Mouse (Mus musculus) spleen, adult 2 months (tissue): ENCODE results near the gene Lnx2. TPM values are rescaled to one million over a fixed set of nuclear protein-coding genes. Genes with fewer than 3 reads are reported as not detected.

Experiments used
- DNase-seq, 2 experiments: peaks; one replicate each; pipeline versions ENCODE4 v3.0.0 to v3.0.0-alpha.2; 2012 to 2021; ENCODE audit warnings: low spot score in 2 of 2, low read depth in 1 of 2
- H3K27ac ChIP-seq: fragments of 200-500 bp; 2 replicates; pipeline ENCODE4 v1.5.1; 2012; ENCODE audit warnings: low read length, inconsistent platforms; ENCODE audit not compliant: insufficient read depth
- H3K27me3 ChIP-seq: fragments of 200-500 bp; 2 replicates; pipeline ENCODE4 v1.6.1; 2012; ENCODE audit warnings: mild to moderate bottlenecking, moderate library complexity, low read length, inconsistent platforms; ENCODE audit not compliant: control insufficient read depth, insufficient read depth
- H3K36me3 ChIP-seq: fragments of 200-500 bp; 2 replicates; pipeline ENCODE4 v1.6.1; 2012; ENCODE audit warnings: mild to moderate bottlenecking, low read length, inconsistent platforms; ENCODE audit not compliant: control insufficient read depth, insufficient read depth
- H3K4me1 ChIP-seq: fragments of 200-500 bp; 2 replicates; pipeline ENCODE4 v1.6.1; 2011; ENCODE audit warnings: inconsistent platforms; ENCODE audit not compliant: control insufficient read depth, insufficient read depth, insufficient read length
- H3K4me3 ChIP-seq: fragments of 200-500 bp; 2 replicates; pipeline ENCODE4 v1.5.1; 2011; ENCODE audit warnings: mild to moderate bottlenecking, inconsistent platforms; ENCODE audit not compliant: insufficient read depth, insufficient read length; ENCODE audit errors: extremely low read depth
- CTCF ChIP-seq: fragments of 200-500 bp; IDR thresholded peaks from 2 replicates; pipeline ENCODE4 v1.5.1; 2011; ENCODE audit warnings: mild to moderate bottlenecking, inconsistent platforms; ENCODE audit not compliant: insufficient read depth, insufficient read length, insufficient replicate concordance; ENCODE audit errors: extremely low read depth
- POLR2A ChIP-seq: fragments of 200-500 bp; IDR thresholded peaks from 2 replicates; pipeline ENCODE4 v1.6.1; 2011; ENCODE audit warnings: low read depth, low read length, inconsistent platforms
- WGBS: fragments of 180-500 bp; shearing (Covaris S2); methylation state at CpG from one replicate; pipeline ENCODE4 v1.1.7; 2018; 5-methylcytosine and 5-hydroxymethylcytosine counted together
- polyA plus RNA-seq: library from polyadenylated mRNA; depleted of rRNA; stranded (reverse); fragments of >200 nt; gene quantifications from 2 replicates; pipeline ENCODE4 v1.2.3, GENCODE M21; 2012

The Lnx2 gene
- polyA plus RNA-seq, 1 experiment, result 21.3 TPM

- Histone ChIP-seq H3K36me3 (no peaks in the 10 kb centered on the region), H3K27ac (no peak overlapping the region), H3K27me3 (no peaks in the 10 kb centered on the region), H3K4me3 (no peak overlapping the region), H3K4me1 (peaks cover 32% of the 10 kb centered on the region; the same call in 1 of the 2 replicates)
- DNase-seq, result no peak
- WGBS, result 80% methylated on average over 6 of the region's 6 CpGs
- no peak for TF ChIP-seq POLR2A
- no peak for TF ChIP-seq CTCF
These were observed 23.3 kb downstream of the Lnx2 start for GRCm38 (mm10) chr5:147053071-147053470.

DNA sequence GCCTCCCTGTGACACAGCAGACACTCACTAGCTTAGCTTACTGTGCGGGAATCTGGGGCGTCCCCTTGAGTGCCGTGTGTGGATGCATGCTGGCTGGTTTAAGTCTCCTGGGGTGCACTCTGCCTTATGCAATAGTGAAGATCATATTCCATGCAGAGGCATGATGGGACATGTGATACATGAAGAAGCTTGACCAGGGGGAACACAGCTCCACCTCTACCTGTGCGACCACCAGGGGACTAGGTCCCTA, 24.2 kb downstream of the Lnx2 start:
- Histone ChIP-seq H3K27me3 (no peaks in the 10 kb centered on the region), H3K4me1 (peaks cover 32% of the 10 kb centered on the region; the same call in 1 of the 2 replicates), H3K4me3 (no peak overlapping the region), H3K27ac (peak overlapping the region; percentile 86), H3K36me3 (no peaks in the 10 kb centered on the region)
- WGBS, result 88% methylated on average over 4 of the region's 4 CpGs
- DNase-seq, result no peak
- TF ChIP-seq POLR2A (no peak), CTCF (no peak)

DNA sequence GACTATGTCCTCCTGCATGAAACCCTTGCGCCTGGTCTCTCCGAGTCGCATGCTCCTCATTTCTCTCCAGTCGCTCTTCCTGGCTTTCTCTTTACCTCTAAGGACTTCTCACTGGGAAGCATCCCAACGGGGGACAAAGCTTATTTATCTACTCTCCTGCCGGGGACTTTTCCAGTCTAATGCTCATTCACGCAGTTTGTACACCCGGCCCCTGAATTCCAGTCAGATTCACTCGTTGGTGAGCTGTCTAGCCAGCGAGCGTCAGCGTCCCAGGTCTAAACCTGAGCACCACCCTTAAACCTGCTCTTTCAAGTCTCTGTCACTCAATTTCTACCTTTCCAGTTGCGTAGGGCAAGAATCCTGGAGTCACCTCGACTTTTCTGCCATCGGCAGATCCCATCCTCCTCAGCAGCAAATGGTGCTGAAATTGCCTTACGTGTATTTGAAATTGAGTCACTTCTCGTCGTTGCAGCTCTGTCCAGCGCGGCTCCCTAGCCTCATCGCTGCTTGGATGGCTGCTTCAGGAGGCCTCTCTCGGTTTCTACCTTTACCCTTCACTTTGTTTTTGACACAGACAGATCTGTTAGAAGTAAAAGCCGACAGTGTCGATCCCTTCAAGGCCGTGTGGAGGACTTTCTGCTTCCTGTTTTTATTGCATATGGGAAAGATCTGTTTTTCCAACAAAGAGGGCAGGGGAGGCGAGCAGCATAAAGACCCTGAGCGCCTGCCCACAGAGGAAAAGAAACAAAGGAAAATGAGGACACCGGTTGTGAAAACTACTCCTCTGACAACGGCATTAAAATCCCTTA, 24.7 kb downstream of the Lnx2 start:
- peaks cover 32% of the 10 kb centered on the region; the same call in 1 of the 2 replicates for H3K4me1 ChIP-seq
- DNase-seq, result no peak
- H3K27ac ChIP-seq, result peak overlapping the region; percentile 86

DNA sequence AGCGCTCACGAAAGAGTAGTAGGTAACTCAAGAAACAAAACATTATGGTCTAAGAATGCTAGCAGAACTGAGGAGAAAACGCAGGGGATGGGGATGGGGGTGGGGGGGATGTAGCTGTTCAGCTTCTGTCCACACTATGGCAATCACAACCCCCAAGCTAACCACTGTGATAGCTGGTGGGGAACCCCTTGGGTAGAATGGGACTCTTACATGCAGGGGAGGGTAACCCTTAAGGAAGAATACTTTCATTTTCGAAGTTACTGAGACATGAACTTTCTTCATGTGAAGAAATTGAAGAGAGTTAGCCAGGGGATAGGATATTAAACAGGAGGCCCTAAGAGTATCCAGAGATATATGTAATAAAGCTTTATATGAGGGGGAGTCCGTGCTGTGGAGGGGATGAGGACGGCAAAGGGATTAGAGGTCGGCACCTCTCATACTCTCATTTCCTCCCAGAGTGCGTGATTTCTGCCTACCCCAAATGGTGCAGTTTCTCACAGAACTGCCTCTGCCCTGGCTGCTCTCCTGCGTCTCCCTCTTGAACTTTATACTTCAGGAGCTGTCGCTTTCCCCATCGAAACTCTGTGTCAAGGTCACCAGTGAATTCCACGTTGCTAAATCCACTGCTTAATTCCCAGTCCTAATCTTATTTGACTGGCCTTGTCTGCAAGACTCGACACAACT, 25.4 kb downstream of the Lnx2 start:
- Histone ChIP-seq H3K36me3 (no peaks in the 10 kb centered on the region), H3K4me1 (peaks cover 33% of the 10 kb centered on the region; the same call in 1 of the 2 replicates), H3K27ac (peak overlapping the region; percentile 86), H3K4me3 (peak overlapping the region; percentile 53; the same call in 1 of the 2 replicates), H3K27me3 (no peaks in the 10 kb centered on the region)
- 23% methylated on average over 13 of the region's 13 CpGs for WGBS
- DNase-seq, result peak in 1 of 2 experiments; percentile 31
- TF ChIP-seq POLR2A (no peak), CTCF (no peak)

More for the DNA sequence above, 24.7 kb downstream of the Lnx2 start:
- 0 out of 2 replicates have a peak overlapping the region, but pooled peaks have one; percentile 53 for H3K4me3 ChIP-seq
- no peaks in the 10 kb centered on the region for H3K36me3 ChIP-seq
- no peaks in the 10 kb centered on the region for H3K27me3 ChIP-seq
- 74% methylated on average over 29 of the region's 29 CpGs for WGBS
- TF ChIP-seq CTCF (no peak), POLR2A (no peak)

GRCm38 (mm10) chr5:147049544-147050209, 26.7 kb downstream of the Lnx2 start:
- WGBS, result 66% methylated on average over 19 of the region's 19 CpGs
- Histone ChIP-seq H3K36me3 (no peaks in the 10 kb centered on the region), H3K4me3 (no peak overlapping the region), H3K27ac (peak overlapping the region; percentile 73), H3K4me1 (peaks cover 28% of the 10 kb centered on the region; the same call in 1 of the 2 replicates), H3K27me3 (no peaks in the 10 kb centered on the region)
- DNase-seq, result peak; percentile 26 to 36
- TF ChIP-seq POLR2A (no peak), CTCF (no peak)

GRCm38 (mm10) chr5:147045929-147046328, 30.5 kb downstream of the Lnx2 start:
- WGBS, result 34% methylated on average over 11 of the region's 11 CpGs
- peaks cover 15% of the 10 kb centered on the region; the same call in 1 of the 2 replicates for H3K4me1 ChIP-seq
- 0 out of 2 replicates have a peak overlapping the region, but pooled peaks have one; percentile 15 for H3K27ac ChIP-seq
- peaks cover 6% of the 10 kb centered on the region for H3K36me3 ChIP-seq
- H3K27me3 ChIP-seq, result no peaks in the 10 kb centered on the region
- DNase-seq, result peak in 1 of 2 experiments; percentile 27
- TF ChIP-seq CTCF (no peak), POLR2A (no peak)
- H3K4me3 ChIP-seq, result no peak overlapping the region

DNA sequence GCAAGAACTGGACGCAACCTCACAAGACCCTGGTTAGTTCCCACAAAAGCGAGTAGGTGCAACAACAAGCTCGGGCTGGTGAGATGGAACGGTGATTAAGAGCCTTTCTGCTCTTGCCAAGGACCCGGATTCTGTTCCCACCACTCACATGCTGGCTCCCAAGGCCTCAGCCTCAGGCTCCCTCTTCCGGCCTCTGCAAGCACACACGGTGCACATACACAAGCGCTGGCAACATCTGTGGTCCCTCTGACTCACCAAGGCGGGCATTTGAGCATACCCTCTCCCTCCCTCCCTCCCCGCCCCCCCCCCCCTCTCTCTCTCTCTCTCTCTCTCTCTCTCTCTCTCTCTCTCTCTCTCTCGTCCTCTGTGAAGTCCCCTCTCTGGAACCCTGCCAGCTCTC, 31.1 kb downstream of the Lnx2 start:
- no peak for DNase-seq
- no peak overlapping the region for H3K4me3 ChIP-seq
- no peak overlapping the region for H3K27ac ChIP-seq
- no peaks in the 10 kb centered on the region for H3K27me3 ChIP-seq
- 82% methylated on average over 10 of the region's 11 CpGs for WGBS
- peaks cover 12% of the 10 kb centered on the region for H3K36me3 ChIP-seq
- peaks cover 15% of the 10 kb centered on the region; the same call in 1 of the 2 replicates for H3K4me1 ChIP-seq
- TF ChIP-seq POLR2A (no peak), CTCF (no peak)
